Mouse (Mus musculus): ENCODE results near the gene Gm6902.
"Not testable (repeated sequence)": the region's sequence is repeated elsewhere in the genome, so short reads cannot be mapped to it uniquely, and the experiment has no call there.

Gm6902 gene

DNA sequence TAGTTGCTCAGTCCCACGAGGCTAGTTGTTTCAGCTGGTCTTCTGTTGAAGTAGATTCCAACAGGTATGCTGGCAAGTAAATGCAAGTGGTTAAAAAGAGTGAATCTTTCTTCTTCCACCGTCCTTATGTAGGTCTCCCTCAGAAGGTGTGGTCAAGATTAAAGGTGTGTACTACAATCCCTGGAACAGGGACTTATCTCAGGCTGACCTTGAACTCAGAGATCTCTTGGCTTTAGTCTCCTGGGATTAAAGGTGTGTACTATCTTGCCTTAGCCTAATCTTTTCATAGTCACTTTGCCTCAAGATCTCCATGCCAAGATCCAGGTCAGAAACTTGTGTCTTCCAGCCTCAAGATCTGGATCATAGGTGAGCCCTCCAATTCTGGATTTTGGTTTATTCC lies at the start of gene Gm6902:
TSS of gene Gm6902 (minus strand) at position 101 of the 400 bp plus-strand sequence.
- DNase-seq (ENCODE audit: low spot score in 2 of 2): not testable (repeated sequence)

GRCm38 (mm10) chr7:23300892-23301291 lies 22.2 kb upstream of the Gm6902 start, which contains the start of gene Nlrp4e:
Gene Nlrp4e (plus strand): TSS chr7:23301192.
- DNase-seq (ENCODE audit: low spot score in 2 of 2): not testable (repeated sequence)

DNA sequence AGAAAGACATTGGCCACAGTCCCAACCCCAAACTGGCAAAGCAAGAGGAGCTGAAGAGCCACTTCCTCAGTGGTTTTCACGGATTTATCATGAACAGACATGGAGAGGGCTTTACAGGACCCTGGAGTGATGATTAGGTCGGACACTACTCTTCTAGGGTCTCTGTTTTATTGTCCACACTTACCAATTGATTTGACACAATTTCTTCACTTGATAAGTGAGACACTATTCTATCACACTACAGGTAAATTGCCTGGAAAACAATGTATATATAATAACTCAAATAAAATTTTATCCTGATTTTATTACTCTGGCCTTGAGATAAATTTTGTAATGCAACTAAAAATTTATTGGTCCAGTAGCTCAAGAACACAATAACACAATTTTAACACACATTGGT lies 27.1 kb downstream of the Gm6902 start, which contains the start of gene Vmn1r166:
TSS of gene Vmn1r166 (minus strand) at position 101 of the 400 bp plus-strand sequence.
- not testable (repeated sequence) for DNase-seq (ENCODE audit: low spot score in 2 of 2)
